7 mouse cellular contexts compared by ENCODE assay signal in the genomic region with DNA sequence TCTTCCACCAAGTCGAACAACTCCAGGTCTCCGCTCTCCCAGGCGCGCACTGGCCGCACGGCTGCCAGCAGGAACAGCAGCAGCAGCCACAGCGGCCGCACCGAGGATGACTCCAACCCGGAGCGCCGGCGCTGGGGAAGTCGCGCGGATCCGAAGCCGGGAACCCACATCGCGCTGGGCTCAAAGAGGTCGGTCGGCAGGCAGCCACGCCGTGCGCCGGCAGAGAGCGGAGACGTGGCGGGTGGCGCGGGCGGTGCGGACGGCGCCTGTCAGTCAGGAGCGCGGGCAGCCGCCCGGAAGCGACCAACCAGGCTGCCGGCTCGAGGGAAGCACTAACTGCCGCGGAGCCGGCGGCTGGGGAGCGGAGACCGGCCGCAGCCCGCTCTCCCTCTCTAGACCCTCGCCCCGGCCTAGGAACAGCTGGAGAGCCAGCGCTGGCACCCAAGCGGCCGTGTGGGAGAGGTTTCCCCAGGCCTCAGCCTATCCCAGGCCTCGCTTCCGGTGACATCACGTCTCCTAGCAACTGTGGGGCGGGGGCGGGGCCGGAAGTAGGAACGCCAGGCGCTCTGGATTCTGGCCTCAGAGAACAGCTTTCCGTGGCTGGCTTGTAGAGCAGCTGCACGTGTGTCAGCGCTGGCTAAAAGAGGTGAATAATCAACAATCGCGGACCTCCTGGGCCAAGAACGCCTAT. TPM values are rescaled to one million over a fixed set of nuclear protein-coding genes. Genes with fewer than 3 reads are reported as not detected.
DNase-seq lines count a peak whose midpoint lies in the region; ATAC-seq and TF ChIP-seq lines count a peak whose summit lies in the region.

A gene (minus strand): TSS at position 500 of the 691 bp plus-strand sequence.

- under 1% methylated on average over 69 of the region's 69 CpGs for WGBS in embryonic facial prominence, embryonic 10.5 days
- WGBS in intestine, postnatal 0 days, result under 1% methylated on average over 69 of the region's 69 CpGs
- WGBS in midbrain, embryonic 12.5 days, result under 1% methylated on average over 68 of the region's 69 CpGs
- under 1% methylated on average over 68 of the region's 69 CpGs for WGBS in small intestine, adult 2 months

- DNase-seq in adrenal gland, postnatal 10 days, result peak; percentile 97
- peak; percentile 99 for DNase-seq in embryonic facial prominence, embryonic 10.5 days (ENCODE audit: low spot score)
- DNase-seq in gonadal fat pad, adult 2 months (ENCODE audit: low read depth), result peak; percentile 55
- peak; percentile 96 for DNase-seq in left cerebral cortex, postnatal 4 days

- peak within 1 kb of the TSS; percentile 90 for H3K27ac ChIP-seq in embryonic facial prominence, embryonic 10.5 days (replicated peaks)
- H3K27ac ChIP-seq in intestine, postnatal 0 days (ENCODE audit: low read depth, low read length), result peak within 1 kb of the TSS; percentile 98
- peak within 1 kb of the TSS; percentile 98 for H3K27ac ChIP-seq in midbrain, embryonic 12.5 days (replicated peaks)
- peak within 1 kb of the TSS; percentile 92 for H3K27ac ChIP-seq in small intestine, adult 2 months (ENCODE audit: insufficient read depth, low read depth, low read length)

- H3K36me3 ChIP-seq in embryonic facial prominence, embryonic 10.5 days (replicated peaks), result no peaks in the 10 kb centered on the region
- H3K36me3 ChIP-seq in intestine, postnatal 0 days (ENCODE audit: control insufficient read depth, insufficient read depth), result no peaks in the 10 kb centered on the region
- H3K36me3 ChIP-seq in midbrain, embryonic 12.5 days, result no peaks in the 10 kb centered on the region
- no peaks in the 10 kb centered on the region for H3K36me3 ChIP-seq in small intestine, adult 2 months (ENCODE audit: control insufficient read depth, insufficient read depth, low read length)

- H3K4me2 ChIP-seq in intestine, postnatal 0 days (replicated peaks; ENCODE audit: low read depth), result peak within 1 kb of the TSS; percentile 64
- H3K4me2 ChIP-seq in midbrain, embryonic 12.5 days (replicated peaks), result peak within 1 kb of the TSS; percentile 70

- ATAC-seq in intestine, postnatal 0 days, result peak; percentile 100
- peak; percentile 100 for ATAC-seq in midbrain, embryonic 12.5 days (ENCODE audit: low FRiP score, low read depth)

- H3K27me3 ChIP-seq in embryonic facial prominence, embryonic 10.5 days (replicated peaks; ENCODE audit: low read depth, poor library complexity, severe bottlenecking), result no peaks in the 10 kb centered on the region
- H3K27me3 ChIP-seq in intestine, postnatal 0 days (replicated peaks; ENCODE audit: control insufficient read depth, insufficient read depth, low read length), result no peaks in the 10 kb centered on the region
- H3K27me3 ChIP-seq in midbrain, embryonic 12.5 days, result no peaks in the 10 kb centered on the region
- H3K27me3 ChIP-seq in small intestine, adult 2 months (ENCODE audit: control insufficient read depth, insufficient read depth, low read length), result no peaks in the 10 kb centered on the region

- peak; percentile 74 for TF ChIP-seq POLR2A in small intestine, adult 2 months (IDR thresholded peaks at IDR 0.05; ENCODE audit: low read depth, low read length)

- peaks cover 11% of the 10 kb centered on the region; the same call in 1 of the 2 replicates for H3K4me1 ChIP-seq in embryonic facial prominence, embryonic 10.5 days
- H3K4me1 ChIP-seq in intestine, postnatal 0 days (replicated peaks; ENCODE audit: control insufficient read depth, insufficient read depth, low read length), result no peaks in the 10 kb centered on the region
- 0 out of 2 replicates have a peak, but pooled peaks cover 11% of the 10 kb centered on the region for H3K4me1 ChIP-seq in midbrain, embryonic 12.5 days
- peaks cover 2% of the 10 kb centered on the region; the same call in 1 of the 2 replicates for H3K4me1 ChIP-seq in small intestine, adult 2 months (ENCODE audit: control insufficient read depth, insufficient read depth, insufficient read length, low read length)

- intact Hi-C loops in left cerebral cortex, postnatal 4 days (cut with DNase I), result loop anchor here (10.0 kb wide), 2 partner anchors 192 to 952 kb away; no protein-coding TSS in a partner anchor

- H3K4me3 ChIP-seq in embryonic facial prominence, embryonic 10.5 days, result peak within 1 kb of the TSS; percentile 83
- H3K4me3 ChIP-seq in intestine, postnatal 0 days (ENCODE audit: low read depth, low read length), result peak within 1 kb of the TSS; percentile 69
- peak within 1 kb of the TSS; percentile 81 for H3K4me3 ChIP-seq in midbrain, embryonic 12.5 days
- peak within 1 kb of the TSS; percentile 94 for H3K4me3 ChIP-seq in small intestine, adult 2 months (ENCODE audit: low read depth, low read length)

- no peak for TF ChIP-seq CTCF in intestine, postnatal 0 days (IDR thresholded peaks at IDR 0.05; ENCODE audit: low read depth)
- no peak for TF ChIP-seq CTCF in small intestine, adult 2 months (IDR thresholded peaks at IDR 0.05; ENCODE audit: extremely low read depth, insufficient read length, insufficient replicate concordance, low read depth, low read length)

- H3K9me3 ChIP-seq in embryonic facial prominence, embryonic 10.5 days, result no peaks in the 10 kb centered on the region
- H3K9me3 ChIP-seq in intestine, postnatal 0 days (ENCODE audit: control insufficient read depth), result no peaks in the 10 kb centered on the region
- H3K9me3 ChIP-seq in midbrain, embryonic 12.5 days, result no peaks in the 10 kb centered on the region

- H3K9ac ChIP-seq in intestine, postnatal 0 days (ENCODE audit: low read depth, low read length), result peak within 1 kb of the TSS; percentile 71
- H3K9ac ChIP-seq in midbrain, embryonic 12.5 days (replicated peaks), result peak within 1 kb of the TSS; percentile 83

RNA-seq across cellular contexts. Expression of the gene that starts here (rescaled TPM):
- 10 to 100 TPM; 21.8 to 26.1 TPM for total RNA-seq in adrenal gland, postnatal 10 days (2021)
- polyA plus RNA-seq in embryonic facial prominence, embryonic 10.5 days (2016; fragmentation: Nextera tagmentation; extraction: Ambion mirVana), result 30.6 and 31.8 TPM in 2 replicates
- 12.2 and 15.3 TPM in 2 replicates for polyA plus RNA-seq in gonadal fat pad, adult 2 months (2012; rRNA removed)
- polyA plus RNA-seq in intestine, postnatal 0 days (2015; fragmentation: Nextera tagmentation; extraction: Ambion mirVana), result 24.4 and 30.3 TPM in 2 replicates
- 10 to 100 TPM; 15.3 to 19.9 TPM for total RNA-seq in left cerebral cortex, postnatal 4 days (2021)
- polyA plus RNA-seq in midbrain, embryonic 12.5 days (2016; fragmentation: Nextera tagmentation; extraction: Ambion mirVana), result 29.2 and 33.3 TPM in 2 replicates
- 25.2 and 27.0 TPM in 2 replicates for polyA plus RNA-seq in small intestine, adult 2 months (2012; rRNA removed)

Comparison
In these comparisons a context has a peak if more than half of its experiments do, and no peak if none do; other contexts are left out.
1. Peak in every context shown above with its lines: DNase-seq, ATAC-seq, H3K4me3 ChIP-seq and H3K27ac ChIP-seq.